Mouse (Mus musculus) spleen, embryonic (tissue): ENCODE measurements around the gene Slc3a1.

ENCODE experiments used
- CTCF ChIA-PET: fragments of 350-600 bp; sonication (Branson Sonifier 250); formaldehyde crosslinking; loops from one replicate; lab custom pipeline; 2022; lab: Charles Lee

Slc3a1 gene

GRCm38 (mm10) chr17:85088401-85088800 is 60.2 kb downstream of the Slc3a1 start:
- CTCF ChIA-PET = interaction anchor here (1.1 kb wide), 1 partner anchor 210 kb away, joined by 3 read pairs; no protein-coding TSS in a partner anchor

- CTCF ChIA-PET = no interaction called here
Observed at GRCm38 (mm10) chr17:85089011-85089410, 60.8 kb downstream of the Slc3a1 start.

DNA sequence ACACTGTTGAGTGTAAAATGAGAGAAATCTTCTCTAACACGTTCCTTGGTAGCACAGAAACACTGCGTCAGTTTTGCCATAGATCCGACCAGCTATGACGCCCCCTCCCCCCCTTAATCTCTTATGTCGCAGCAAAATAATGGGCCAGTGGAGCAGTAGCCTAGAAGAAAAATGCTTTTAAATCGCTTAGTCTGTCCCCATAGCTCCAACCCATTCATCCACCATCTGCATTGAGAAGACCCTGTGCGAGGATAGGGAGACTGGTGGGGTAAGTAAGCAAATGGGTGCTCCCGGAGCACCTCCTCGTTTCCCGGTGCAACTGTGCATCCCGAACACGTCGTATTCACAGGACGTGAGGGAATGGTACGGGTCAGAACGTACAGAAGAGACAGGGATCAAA is 61.4 kb downstream of the Slc3a1 start:
- CTCF ChIA-PET = no interaction called here

- CTCF ChIA-PET = no interaction called here
Observed at GRCm38 (mm10) chr17:85090120-85091099, 62.2 kb downstream of the Slc3a1 start, which contains the start of the genes Prepl and Camkmt. Prepl (minus strand) TSS chr17:85090241. Camkmt (plus strand) TSS chr17:85090552.

- CTCF ChIA-PET = no interaction called here
Observed at GRCm38 (mm10) chr17:85091762-85092161, 63.6 kb downstream of the Slc3a1 start.

GRCm38 (mm10) chr17:85096396-85096795 is 68.2 kb downstream of the Slc3a1 start:
- CTCF ChIA-PET = no interaction called here

DNA sequence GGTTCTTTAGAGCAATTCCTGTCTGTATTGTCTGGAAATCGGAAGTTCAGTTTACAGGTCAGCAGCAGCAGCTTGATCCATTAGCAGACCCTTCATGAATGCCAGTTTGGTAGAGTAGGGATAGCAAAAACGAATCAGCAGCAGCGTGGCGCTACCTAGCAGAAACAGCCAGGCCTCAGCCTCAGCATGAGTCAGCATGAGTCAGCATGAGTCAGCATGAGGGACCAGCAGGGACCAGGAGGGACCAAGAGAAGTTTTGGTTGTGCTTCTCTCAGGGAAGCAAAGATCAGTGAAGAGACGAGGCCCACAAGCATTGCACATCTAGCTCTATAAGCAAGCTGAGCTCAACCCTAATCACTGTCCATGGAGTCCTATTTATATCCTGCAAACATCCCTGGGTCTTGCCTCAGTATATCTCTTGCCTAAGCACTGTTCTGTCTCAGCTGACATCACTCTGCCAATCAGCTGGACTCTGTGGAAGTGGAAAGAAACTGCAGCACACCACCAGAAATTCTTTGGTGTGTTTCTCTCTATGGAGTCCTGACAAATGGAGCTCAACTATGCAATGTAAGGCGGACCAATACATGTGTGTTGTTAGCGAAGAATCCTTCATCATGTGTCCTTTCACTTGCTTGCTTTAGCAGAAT is 70.6 kb downstream of the Slc3a1 start:
- CTCF ChIA-PET = no interaction called here

DNA sequence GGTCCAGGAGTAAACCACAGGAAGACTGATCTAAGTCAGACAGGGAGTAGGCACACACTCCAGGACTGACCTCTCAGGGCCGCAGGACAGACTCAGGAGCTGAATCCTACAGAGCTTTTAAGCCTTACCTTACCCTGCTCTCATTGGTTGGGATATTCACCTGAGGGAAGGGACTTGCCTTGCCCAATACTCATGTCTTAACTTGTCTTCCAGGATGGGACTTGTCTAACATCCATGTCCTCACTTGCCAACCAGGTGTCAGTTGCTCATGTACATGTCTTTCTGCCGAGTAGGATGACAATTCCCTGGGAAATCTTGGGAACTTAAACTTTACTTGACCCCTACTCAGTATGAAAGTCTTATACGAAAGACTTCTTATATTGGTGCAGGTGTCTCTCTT is 72.1 kb downstream of the Slc3a1 start:
- CTCF ChIA-PET = no interaction called here

- CTCF ChIA-PET = interaction anchor here (0.7 kb wide), 1 partner anchor 223 kb away, joined by 11 read pairs; no protein-coding TSS in a partner anchor
Observed at GRCm38 (mm10) chr17:85101751-85102150, 73.6 kb downstream of the Slc3a1 start.

- CTCF ChIA-PET = no interaction called here
Observed at GRCm38 (mm10) chr17:85103310-85103709, 75.1 kb downstream of the Slc3a1 start.

GRCm38 (mm10) chr17:85110640-85111039 is 82.5 kb downstream of the Slc3a1 start:
- CTCF ChIA-PET = no interaction called here

DNA sequence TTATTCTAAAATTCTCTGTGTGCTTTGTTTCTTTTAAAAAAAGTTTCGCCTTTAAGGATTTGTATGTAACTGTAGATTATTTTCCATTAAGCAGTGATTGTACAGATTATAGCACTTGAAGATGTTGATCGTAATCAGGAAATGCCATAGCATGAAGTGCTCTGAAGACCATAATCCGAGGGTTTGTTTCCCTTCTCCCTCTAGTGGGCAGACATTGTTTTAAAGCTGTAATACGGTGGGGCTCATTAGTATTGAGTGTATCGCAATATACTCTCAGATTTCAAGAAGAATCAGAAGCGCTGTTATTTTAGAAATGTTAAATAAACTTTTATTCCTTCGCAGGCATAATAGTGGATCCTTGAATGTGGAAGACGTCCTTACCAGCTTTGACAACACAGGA is 85.3 kb downstream of the Slc3a1 start:
- CTCF ChIA-PET = no interaction called here
